Mouse (Mus musculus) hindbrain, postnatal 0 days (tissue): ENCODE results near the gene Mical1. TPM values are rescaled to one million over a fixed set of nuclear protein-coding genes. Genes with fewer than 3 reads are reported as not detected.
A peak's percentile ranks its signal among the peaks of the same experiment; 100 is the strongest.
"Not testable (repeated sequence)": the region's sequence is repeated elsewhere in the genome, so short reads cannot be mapped to it uniquely, and the experiment has no call there.

Source experiments
- ATAC-seq: fragments of 200-750 bp; cut with Nextera tagmentation; 2 replicates; pipeline ENCODE4 v1.8.0; 2017; ENCODE audit warnings: mild to moderate bottlenecking, moderate TSS enrichment, moderate library complexity
- DNase-seq: peaks from one replicate; pipeline ENCODE4 v3.0.0-alpha.2; 2015; ENCODE audit warnings: low spot score
- H3K27ac ChIP-seq: fragments of 300-500 bp; sonication (generic); 2 replicates; pipeline ENCODE4 v1.5.1; 2014; ENCODE audit warnings: mild to moderate bottlenecking
- H3K27me3 ChIP-seq: fragments of 300-500 bp; sonication (generic); 2 replicates; pipeline ENCODE4 v1.6.1; 2014; ENCODE audit warnings: low read length, mixed read lengths; ENCODE audit not compliant: insufficient read depth
- H3K36me3 ChIP-seq: fragments of 300-500 bp; sonication (generic); 2 replicates; pipeline ENCODE4 v1.6.1; 2014; ENCODE audit warnings: low read length, mixed read lengths; ENCODE audit not compliant: insufficient read depth
- H3K4me1 ChIP-seq: fragments of 300-500 bp; sonication (generic); 2 replicates; pipeline ENCODE4 v1.6.1; 2014; ENCODE audit warnings: antibody characterized with exemption, low read length, mixed read lengths; ENCODE audit not compliant: insufficient read depth
- H3K4me2 ChIP-seq: fragments of 300-500 bp; sonication (generic); 2 replicates; pipeline ENCODE4 v1.6.1; 2014; ENCODE audit warnings: low read depth, mild to moderate bottlenecking, low read length, moderate library complexity, mixed read lengths
- H3K4me3 ChIP-seq: fragments of 300-500 bp; sonication (generic); 2 replicates; pipeline ENCODE4 v1.5.1; 2014; ENCODE audit warnings: low read length
- H3K9ac ChIP-seq: fragments of 300-500 bp; sonication (generic); replicated peaks from 2 replicates; pipeline ENCODE4 v1.6.1; 2014; ENCODE audit warnings: mild to moderate bottlenecking, low read length, moderate library complexity, mixed read lengths
- H3K9me3 ChIP-seq: fragments of 300-500 bp; sonication (generic); 2 replicates; pipeline ENCODE4 v1.6.1; 2016; ENCODE audit warnings: low read length, mixed read lengths
- CTCF ChIP-seq: IDR thresholded peaks from 2 replicates; pipeline ENCODE4 v1.5.1; 2016; ENCODE audit warnings: antibody characterized with exemption, control low read depth, low read depth
- WGBS: fragments of 180-500 bp; shearing (Covaris S2); extraction: QIAGEN DNeasy Blood & Tissue Kit; methylation state at CpG from one replicate; pipeline ENCODE4 v1.1.7; 2014; 5-methylcytosine and 5-hydroxymethylcytosine counted together
- polyA plus RNA-seq: library from polyadenylated mRNA; unstranded; fragments of >200 nt; fragmentation: Nextera tagmentation; extraction: Ambion mirVana; gene quantifications from 2 replicates; pipeline ENCODE4 v1.2.1, GENCODE M21; 2015
- total RNA-seq: library from RNA; depleted of rRNA; stranded (reverse); fragments of >200 nt; gene quantifications from 2 replicates; pipeline ENCODE4 v1.2.3, GENCODE M21; 2014

Gene Mical1
- total and polyA plus RNA-seq, 2 experiments from 2014 or later = 22.2 to 27.9 TPM

DNA sequence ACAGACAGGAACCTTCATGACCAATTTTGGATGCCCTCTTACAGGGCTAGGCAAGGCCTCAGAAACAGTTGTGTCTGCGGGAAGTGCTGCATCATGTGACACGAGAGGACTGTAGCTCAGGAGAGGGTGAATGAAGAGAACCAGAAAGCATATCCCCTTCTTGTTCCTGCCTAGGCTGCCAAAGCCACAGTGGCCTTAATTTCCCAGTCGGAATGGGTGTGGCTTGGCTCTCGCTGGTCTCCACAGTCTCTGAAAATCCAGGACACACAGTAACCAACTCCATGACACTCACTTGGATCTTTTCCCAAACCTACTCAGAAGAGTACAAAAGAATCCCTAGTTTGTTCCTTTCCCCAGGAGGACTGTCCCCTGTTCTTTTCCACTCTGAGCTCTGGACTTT, 24.8 kb downstream of the Mical1 start:
- H3K27me3 ChIP-seq = no peaks in the 10 kb centered on the region
- peak; percentile 77 for ATAC-seq
- no peaks in the 10 kb centered on the region for H3K9me3 ChIP-seq
- H3K9ac ChIP-seq = no peak overlapping the region
- H3K36me3 ChIP-seq = no peaks in the 10 kb centered on the region
- no peak overlapping the region for H3K27ac ChIP-seq
- no peak for TF ChIP-seq CTCF
- H3K4me1 ChIP-seq = no peaks in the 10 kb centered on the region
- H3K4me2 ChIP-seq = no peak overlapping the region
- WGBS = 40% methylated on average over 4 of the region's 4 CpGs
- peak; percentile 82 for DNase-seq
- H3K4me3 ChIP-seq = no peak overlapping the region

DNA sequence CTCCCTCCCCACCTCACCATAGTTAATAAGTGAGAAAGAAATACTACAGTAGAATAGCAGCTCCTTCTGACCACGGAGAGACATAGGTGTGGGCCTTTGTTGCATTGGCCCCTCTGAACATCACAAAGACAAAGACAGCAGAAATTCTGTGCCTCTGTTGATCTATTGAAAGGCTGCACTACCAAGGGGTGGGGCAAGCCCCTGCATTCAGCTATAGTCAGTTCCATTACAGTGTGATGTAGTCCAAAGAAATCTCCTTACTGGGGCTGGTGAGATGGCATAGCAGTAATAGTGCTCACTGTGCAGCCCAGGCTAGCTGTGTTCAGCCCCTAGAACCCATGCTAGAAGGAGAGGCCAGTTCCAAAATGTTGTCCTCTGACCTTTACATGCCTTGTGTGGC, 28.9 kb downstream of the Mical1 start:
- H3K36me3 ChIP-seq = no peaks in the 10 kb centered on the region
- H3K9me3 ChIP-seq = no peaks in the 10 kb centered on the region
- no peaks in the 10 kb centered on the region for H3K27me3 ChIP-seq
- TF ChIP-seq CTCF = no peak
- DNase-seq (no peak), ATAC-seq (peak; percentile 41)
- H3K9ac ChIP-seq = no peak overlapping the region
- no peak overlapping the region for H3K27ac ChIP-seq
- no peak overlapping the region for H3K4me3 ChIP-seq
- WGBS = 69% methylated on average over 1 of the region's 1 CpGs
- H3K4me2 ChIP-seq = no peak overlapping the region
- no peaks in the 10 kb centered on the region for H3K4me1 ChIP-seq

DNA sequence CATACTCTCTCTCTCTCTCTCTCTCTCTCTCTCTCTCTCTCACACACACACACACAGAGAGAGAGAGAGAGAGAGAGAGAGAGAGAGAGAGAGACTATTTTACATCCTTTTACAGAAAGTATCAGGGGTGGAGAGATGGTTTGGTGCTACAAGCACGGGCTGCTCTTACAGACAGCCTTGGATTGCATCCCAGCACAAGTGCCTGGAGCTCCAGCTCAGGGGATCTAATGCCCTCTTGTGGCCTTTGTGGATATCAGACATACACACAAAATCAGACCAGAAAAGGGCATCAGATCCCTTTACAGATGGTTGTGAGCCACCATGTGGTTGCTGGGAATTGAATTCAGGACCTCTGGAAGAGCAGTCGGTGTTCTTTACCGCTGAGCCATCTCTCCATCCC, 29.3 kb downstream of the Mical1 start:
- not testable (repeated sequence) for H3K9me3 ChIP-seq, H3K4me1 ChIP-seq, H3K27me3 ChIP-seq, H3K27ac ChIP-seq, H3K4me2 ChIP-seq, H3K4me3 ChIP-seq, H3K9ac ChIP-seq, H3K36me3 ChIP-seq
- 5% methylated on average over 3 of the region's 3 CpGs for WGBS
- ATAC-seq (peak; percentile 84), DNase-seq (peak; percentile 92)
- TF ChIP-seq CTCF = peak; percentile 89

DNA sequence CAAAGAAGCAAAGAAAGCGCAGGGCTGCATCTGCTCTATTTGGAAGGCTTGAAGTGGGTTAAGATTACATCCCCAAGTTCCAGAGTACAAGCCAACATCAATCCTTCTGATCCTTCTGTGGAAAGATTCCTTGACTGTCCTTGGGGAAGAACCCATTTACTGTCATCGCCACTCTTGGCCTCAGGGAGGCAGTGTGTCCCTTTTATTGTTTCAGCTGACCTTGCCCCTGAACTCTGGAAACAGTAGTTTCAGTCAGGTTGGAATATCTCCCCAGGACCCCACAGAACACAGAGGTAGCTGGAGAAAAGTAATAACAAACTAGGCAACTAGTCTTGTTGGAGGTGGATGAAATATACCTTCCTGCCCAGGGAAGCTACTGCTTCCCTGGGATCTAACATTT, 33.0 kb downstream of the Mical1 start:
- Histone ChIP-seq H3K4me3 (no peak overlapping the region), H3K27me3 (no peaks in the 10 kb centered on the region), H3K9me3 (no peaks in the 10 kb centered on the region), H3K4me2 (no peak overlapping the region), H3K9ac (no peak overlapping the region), H3K36me3 (no peaks in the 10 kb centered on the region), H3K27ac (no peak overlapping the region), H3K4me1 (no peaks in the 10 kb centered on the region)
- WGBS = 36% methylated on average over 2 of the region's 2 CpGs
- peak; percentile 57 for TF ChIP-seq CTCF
- DNase-seq (no peak), ATAC-seq (no peak)

DNA sequence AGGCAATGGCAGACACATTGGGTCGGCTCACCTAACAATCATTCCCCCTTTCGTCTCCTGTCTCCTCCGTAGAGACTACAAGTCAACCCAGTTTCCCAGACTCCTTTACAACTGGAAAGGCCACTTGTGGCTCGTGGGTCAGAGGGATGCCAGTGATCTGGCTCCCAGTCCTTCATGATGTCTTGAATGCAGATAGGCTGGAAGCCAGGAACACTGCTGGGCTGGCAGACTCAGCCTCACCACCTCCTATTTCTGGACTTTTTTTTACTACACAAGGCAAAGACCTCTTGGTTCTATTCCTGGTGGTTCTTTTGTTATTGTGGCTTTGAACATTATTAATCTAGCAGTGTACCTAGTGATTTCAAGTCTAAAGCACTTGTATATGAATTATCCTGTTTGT, 38.2 kb downstream of the Mical1 start:
- Histone ChIP-seq H3K9me3 (no peaks in the 10 kb centered on the region), H3K4me3 (no peak overlapping the region), H3K27ac (no peak overlapping the region), H3K36me3 (no peaks in the 10 kb centered on the region), H3K9ac (no peak overlapping the region), H3K27me3 (no peaks in the 10 kb centered on the region), H3K4me2 (no peak overlapping the region), H3K4me1 (no peaks in the 10 kb centered on the region)
- ATAC-seq (no peak), DNase-seq (no peak)
- no peak for TF ChIP-seq CTCF
- WGBS = 71% methylated on average over 4 of the region's 4 CpGs

DNA sequence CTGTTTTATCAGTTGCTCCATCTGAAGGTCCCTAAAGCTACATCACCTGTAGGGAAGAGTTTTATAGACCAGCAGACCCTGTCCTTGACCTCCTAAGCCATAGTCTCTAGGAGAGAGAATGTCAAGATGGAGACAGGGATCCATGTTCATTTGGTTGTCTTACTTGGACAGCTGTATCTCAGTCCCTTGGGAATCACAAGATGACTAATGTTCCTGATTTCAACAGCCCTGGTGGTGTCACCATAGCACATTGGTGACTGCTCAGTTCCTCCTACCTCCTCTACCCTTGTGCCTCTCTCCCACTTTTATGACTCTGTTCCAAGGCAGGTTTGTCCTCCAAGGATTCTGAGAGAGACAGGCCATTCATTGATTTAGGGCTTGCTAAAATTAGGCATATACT, 38.8 kb downstream of the Mical1 start:
- H3K4me3 ChIP-seq = no peak overlapping the region
- H3K27ac ChIP-seq = no peak overlapping the region
- no peak for DNase-seq
- no peaks in the 10 kb centered on the region for H3K4me1 ChIP-seq
- H3K27me3 ChIP-seq = no peaks in the 10 kb centered on the region
- ATAC-seq = no peak
- H3K4me2 ChIP-seq = no peak overlapping the region
- H3K36me3 ChIP-seq = no peaks in the 10 kb centered on the region
- TF ChIP-seq CTCF = no peak
- no peak overlapping the region for H3K9ac ChIP-seq
- H3K9me3 ChIP-seq = no peaks in the 10 kb centered on the region

DNA sequence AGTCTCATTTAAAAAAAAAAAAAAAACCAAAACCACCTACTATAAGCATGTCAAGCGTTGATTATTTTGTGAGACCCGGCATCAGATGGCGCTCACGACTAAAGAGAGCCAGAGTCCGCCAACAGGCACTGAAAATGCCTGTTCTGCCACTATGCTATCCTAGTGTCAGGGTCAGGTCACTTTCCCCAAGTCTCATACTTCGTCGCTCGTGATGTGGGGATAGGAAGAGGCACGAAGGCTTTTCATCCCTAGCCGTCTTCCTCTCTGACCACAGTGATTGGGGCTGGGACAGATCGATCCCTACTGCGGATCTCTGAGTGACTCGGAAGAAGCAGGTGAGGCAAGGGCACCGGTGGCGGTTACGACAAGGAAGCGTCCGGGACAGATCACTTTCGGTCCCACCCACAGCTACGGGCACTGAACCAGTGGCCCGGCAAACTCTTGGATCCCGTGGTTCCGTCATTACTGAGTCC, 42.4 kb downstream of the Mical1 start:
- ATAC-seq (peak; percentile 68), DNase-seq (peak; percentile 88)
- Histone ChIP-seq H3K4me1 (peaks cover 24% of the 10 kb centered on the region), H3K9me3 (no peaks in the 10 kb centered on the region), H3K36me3 (no peaks in the 10 kb centered on the region), H3K4me2 (peak overlapping the region; percentile 94), H3K4me3 (peak overlapping the region; percentile 96), H3K9ac (peak overlapping the region; percentile 91), H3K27ac (peak overlapping the region; percentile 100), H3K27me3 (no peaks in the 10 kb centered on the region)
- peak; percentile 76 for TF ChIP-seq CTCF
- 0% methylated on average over 23 of the region's 23 CpGs for WGBS
